Mouse (Mus musculus): ENCODE data around the gene Six4. TPM values are rescaled to one million over a fixed set of nuclear protein-coding genes. Genes with fewer than 3 reads are reported as not detected.
"Not testable (repeated sequence)": the region's sequence is repeated elsewhere in the genome, so short reads cannot be mapped to it uniquely, and the experiment has no call there.

Six4 gene
- polyA plus RNA-seq (2012; rRNA removed) = 0.03 and 0.08 TPM in 2 replicates

GRCm38 (mm10) chr12:73113196-73113595 lies at the start of gene Six4:
Six4 (minus strand) TSS chr12:73113456.
- no peak for TF ChIP-seq CTCF (IDR thresholded peaks at IDR 0.05; ENCODE audit: extremely low read depth, insufficient read length, insufficient replicate concordance, low read depth, low read length)
- no peak for TF ChIP-seq POLR2A (IDR thresholded peaks at IDR 0.05; ENCODE audit: low read depth, low read length)
- H3K27ac ChIP-seq (ENCODE audit: insufficient read depth, low read depth, low read length) = no peak within 1 kb of the TSS
- peak within 1 kb of the TSS; percentile 53 for H3K4me3 ChIP-seq (ENCODE audit: low read depth, low read length)
- under 1% methylated on average over 20 of the region's 20 CpGs for WGBS
- peaks cover 13% of the 10 kb centered on the region for H3K4me1 ChIP-seq (ENCODE audit: control insufficient read depth, insufficient read depth, insufficient read length, low read length)
- peaks cover 42% of the 10 kb centered on the region for H3K27me3 ChIP-seq (ENCODE audit: control insufficient read depth, insufficient read depth, low read length)
- H3K36me3 ChIP-seq (ENCODE audit: control insufficient read depth, insufficient read depth, low read length) = no peaks in the 10 kb centered on the region

- no peak overlapping the region for H3K27ac ChIP-seq (ENCODE audit: insufficient read depth, low read depth, low read length)
- 75% methylated on average over 13 of the region's 13 CpGs for WGBS
Measured at GRCm38 (mm10) chr12:73162408-73163181, 49.3 kb upstream of the Six4 start.

GRCm38 (mm10) chr12:73160341-73160740 lies 47.1 kb upstream of the Six4 start:
- Histone ChIP-seq H3K36me3 (ENCODE audit: control insufficient read depth, insufficient read depth, low read length) (no peaks in the 10 kb centered on the region), H3K4me3 (ENCODE audit: low read depth, low read length) (no peak overlapping the region), H3K27me3 (ENCODE audit: control insufficient read depth, insufficient read depth, low read length) (no peaks in the 10 kb centered on the region), H3K4me1 (ENCODE audit: control insufficient read depth, insufficient read depth, insufficient read length, low read length) (no peaks in the 10 kb centered on the region), H3K27ac (ENCODE audit: insufficient read depth, low read depth, low read length) (no peak overlapping the region)
- 12% methylated on average over 4 of the region's 4 CpGs for WGBS
- TF ChIP-seq CTCF (IDR thresholded peaks at IDR 0.05; ENCODE audit: extremely low read depth, insufficient read length, insufficient replicate concordance, low read depth, low read length) (no peak), POLR2A (IDR thresholded peaks at IDR 0.05; ENCODE audit: low read depth, low read length) (no peak)

More at GRCm38 (mm10) chr12:73162408-73163181, 49.3 kb upstream of the Six4 start:
- Histone ChIP-seq H3K4me1 (ENCODE audit: control insufficient read depth, insufficient read depth, insufficient read length, low read length) (no peaks in the 10 kb centered on the region), H3K36me3 (ENCODE audit: control insufficient read depth, insufficient read depth, low read length) (no peaks in the 10 kb centered on the region), H3K4me3 (ENCODE audit: low read depth, low read length) (no peak overlapping the region), H3K27me3 (ENCODE audit: control insufficient read depth, insufficient read depth, low read length) (no peaks in the 10 kb centered on the region)
- no peak for TF ChIP-seq POLR2A (IDR thresholded peaks at IDR 0.05; ENCODE audit: low read depth, low read length)
- no peak for TF ChIP-seq CTCF (IDR thresholded peaks at IDR 0.05; ENCODE audit: extremely low read depth, insufficient read length, insufficient replicate concordance, low read depth, low read length)

- TF ChIP-seq POLR2A (IDR thresholded peaks at IDR 0.05; ENCODE audit: low read depth, low read length) = no peak
- TF ChIP-seq CTCF (IDR thresholded peaks at IDR 0.05; ENCODE audit: extremely low read depth, insufficient read length, insufficient replicate concordance, low read depth, low read length) = no peak
- H3K36me3 ChIP-seq (ENCODE audit: control insufficient read depth, insufficient read depth, low read length) = no peaks in the 10 kb centered on the region
- 88% methylated on average over 4 of the region's 4 CpGs for WGBS
- H3K4me1 ChIP-seq (ENCODE audit: control insufficient read depth, insufficient read depth, insufficient read length, low read length) = no peaks in the 10 kb centered on the region
- no peak overlapping the region for H3K4me3 ChIP-seq (ENCODE audit: low read depth, low read length)
- no peaks in the 10 kb centered on the region for H3K27me3 ChIP-seq (ENCODE audit: control insufficient read depth, insufficient read depth, low read length)
- no peak overlapping the region for H3K27ac ChIP-seq (ENCODE audit: insufficient read depth, low read depth, low read length)
Measured at GRCm38 (mm10) chr12:73154150-73154549, 40.9 kb upstream of the Six4 start.

- not testable (repeated sequence) for H3K36me3 ChIP-seq (ENCODE audit: control insufficient read depth, insufficient read depth, low read length); H3K4me3 ChIP-seq (ENCODE audit: low read depth, low read length); H3K4me1 ChIP-seq (ENCODE audit: control insufficient read depth, insufficient read depth, insufficient read length, low read length); H3K27ac ChIP-seq (ENCODE audit: insufficient read depth, low read depth, low read length); H3K27me3 ChIP-seq (ENCODE audit: control insufficient read depth, insufficient read depth, low read length)
- 90% methylated on average over 5 of the region's 5 CpGs for WGBS
Measured at GRCm38 (mm10) chr12:73151038-73151437, 37.8 kb upstream of the Six4 start.

- Histone ChIP-seq H3K27me3 (ENCODE audit: control insufficient read depth, insufficient read depth, low read length) (no peaks in the 10 kb centered on the region), H3K27ac (ENCODE audit: insufficient read depth, low read depth, low read length) (no peak overlapping the region), H3K4me1 (ENCODE audit: control insufficient read depth, insufficient read depth, insufficient read length, low read length) (no peaks in the 10 kb centered on the region), H3K4me3 (ENCODE audit: low read depth, low read length) (no peak overlapping the region), H3K36me3 (ENCODE audit: control insufficient read depth, insufficient read depth, low read length) (no peaks in the 10 kb centered on the region)
- 86% methylated on average over 3 of the region's 3 CpGs for WGBS
- TF ChIP-seq CTCF (IDR thresholded peaks at IDR 0.05; ENCODE audit: extremely low read depth, insufficient read length, insufficient replicate concordance, low read depth, low read length) (no peak), POLR2A (IDR thresholded peaks at IDR 0.05; ENCODE audit: low read depth, low read length) (no peak)
Measured at GRCm38 (mm10) chr12:73147236-73147635, 34.0 kb upstream of the Six4 start.

GRCm38 (mm10) chr12:73140732-73141131 lies 27.5 kb upstream of the Six4 start:
- no peaks in the 10 kb centered on the region for H3K4me1 ChIP-seq (ENCODE audit: control insufficient read depth, insufficient read depth, insufficient read length, low read length)
- H3K27ac ChIP-seq (ENCODE audit: insufficient read depth, low read depth, low read length) = no peak overlapping the region
- 63% methylated on average over 3 of the region's 3 CpGs for WGBS

More at GRCm38 (mm10) chr12:73140732-73141131, 27.5 kb upstream of the Six4 start:
- Histone ChIP-seq H3K36me3 (ENCODE audit: control insufficient read depth, insufficient read depth, low read length) (no peaks in the 10 kb centered on the region), H3K4me3 (ENCODE audit: low read depth, low read length) (no peak overlapping the region), H3K27me3 (ENCODE audit: control insufficient read depth, insufficient read depth, low read length) (no peaks in the 10 kb centered on the region)
- TF ChIP-seq CTCF (IDR thresholded peaks at IDR 0.05; ENCODE audit: extremely low read depth, insufficient read length, insufficient replicate concordance, low read depth, low read length) (no peak), POLR2A (IDR thresholded peaks at IDR 0.05; ENCODE audit: low read depth, low read length) (no peak)

Data from small intestine, adult 2 months (tissue).